Mouse (Mus musculus) neutrophil, adult 5-6 weeks (primary cell): ENCODE results near the gene Tuft1. TPM values are rescaled to one million over a fixed set of nuclear protein-coding genes. Genes with fewer than 3 reads are reported as not detected.
"Not testable (repeated sequence)": the region's sequence is repeated elsewhere in the genome, so short reads cannot be mapped to it uniquely, and the experiment has no call there.

Source experiments
- ATAC-seq: fragments of 151-379, 151-347 bp; 2 replicates; pipeline ENCODE4 v1.8.0; 2017; ENCODE audit warnings: mild to moderate bottlenecking, moderate TSS enrichment; ENCODE audit not compliant: insufficient number of reproducible peaks, poor library complexity, low FRiP score, severe bottlenecking; ENCODE audit errors: extremely low read depth
- total RNA-seq: library from RNA; stranded (forward); fragments of 200-1000 nt; gene quantifications from 2 replicates; pipeline ENCODE4 v1.2.3, GENCODE M21; 2017

Gene Tuft1
- total RNA-seq, 1 experiment from 2014 or later: 4.9 TPM

DNA sequence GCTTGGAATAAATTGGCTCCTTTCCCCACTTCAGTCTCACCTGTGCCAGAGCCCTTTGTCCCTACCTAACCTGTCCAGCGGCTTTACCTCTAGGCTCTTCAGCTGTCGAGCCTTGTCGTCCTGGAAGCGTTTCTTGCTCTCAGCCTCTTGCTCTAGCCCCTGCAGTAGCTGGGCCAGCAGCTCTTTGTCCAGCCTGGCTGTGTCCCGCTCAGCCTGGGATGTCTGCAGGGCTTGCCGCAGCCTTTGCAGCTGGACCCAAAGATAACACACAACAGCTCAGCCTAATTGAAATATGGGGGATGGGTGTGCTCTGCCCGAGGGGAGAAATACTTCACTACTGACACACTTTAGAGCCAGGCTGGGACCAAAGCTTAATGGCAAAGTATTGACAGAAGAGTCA, 7.2 kb upstream of the Tuft1 start:
- ATAC-seq: not testable (repeated sequence)

DNA sequence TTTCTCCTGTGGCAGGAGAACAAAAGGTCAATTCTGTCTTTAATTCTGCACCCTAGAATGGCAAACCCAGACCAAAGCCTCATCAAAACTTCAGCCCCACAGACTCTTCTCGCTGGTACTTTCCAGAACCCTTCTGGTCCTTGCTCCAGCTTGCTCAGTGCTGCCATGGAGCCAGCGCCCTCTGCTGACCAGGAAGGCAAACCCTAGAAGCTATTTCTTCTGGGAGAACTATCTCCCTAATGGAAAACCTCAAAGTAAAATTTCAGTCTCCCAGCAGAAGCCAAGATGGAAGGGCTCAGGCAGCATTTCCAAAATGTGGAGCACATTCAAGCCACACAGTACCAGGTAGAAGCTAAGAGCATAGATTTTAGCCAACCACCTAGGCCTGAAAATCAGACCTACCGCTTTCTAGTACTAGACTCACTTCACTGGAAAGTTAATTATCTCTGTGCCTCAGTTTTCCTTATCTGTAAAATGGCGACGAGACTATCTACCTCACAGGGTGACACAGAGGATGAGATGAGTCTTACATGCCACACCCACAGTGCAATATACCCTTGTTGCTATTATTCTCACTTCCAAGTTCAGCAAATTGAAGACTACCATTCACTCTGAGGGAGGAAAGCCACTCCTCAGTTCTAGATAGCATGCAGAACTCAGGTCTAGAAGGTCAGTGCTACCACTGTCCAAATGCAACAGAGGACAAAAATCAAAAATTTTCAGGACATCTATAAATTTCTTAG, 6.6 kb upstream of the Tuft1 start:
- ATAC-seq: not testable (repeated sequence)

DNA sequence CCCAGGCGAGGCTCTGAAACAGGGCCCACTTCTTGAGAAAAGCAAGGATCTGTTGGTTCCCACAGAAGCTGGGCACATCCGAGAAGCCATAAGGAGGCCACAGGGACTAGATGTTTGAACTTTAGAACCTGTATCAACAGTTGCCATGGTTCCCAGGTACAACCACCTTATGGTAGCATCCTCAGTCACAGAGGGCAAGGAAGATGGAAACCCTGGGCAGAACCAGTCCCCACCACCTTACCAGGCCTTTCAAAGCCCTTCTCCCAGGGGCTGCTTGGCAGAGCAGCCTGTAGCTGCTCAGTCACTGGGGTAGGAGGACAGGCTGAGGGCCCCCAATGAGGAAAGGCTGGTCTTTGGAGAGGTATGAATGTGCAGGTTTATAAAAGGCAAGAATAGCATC, 2.2 kb upstream of the Tuft1 start:
- not testable (repeated sequence) for ATAC-seq

DNA sequence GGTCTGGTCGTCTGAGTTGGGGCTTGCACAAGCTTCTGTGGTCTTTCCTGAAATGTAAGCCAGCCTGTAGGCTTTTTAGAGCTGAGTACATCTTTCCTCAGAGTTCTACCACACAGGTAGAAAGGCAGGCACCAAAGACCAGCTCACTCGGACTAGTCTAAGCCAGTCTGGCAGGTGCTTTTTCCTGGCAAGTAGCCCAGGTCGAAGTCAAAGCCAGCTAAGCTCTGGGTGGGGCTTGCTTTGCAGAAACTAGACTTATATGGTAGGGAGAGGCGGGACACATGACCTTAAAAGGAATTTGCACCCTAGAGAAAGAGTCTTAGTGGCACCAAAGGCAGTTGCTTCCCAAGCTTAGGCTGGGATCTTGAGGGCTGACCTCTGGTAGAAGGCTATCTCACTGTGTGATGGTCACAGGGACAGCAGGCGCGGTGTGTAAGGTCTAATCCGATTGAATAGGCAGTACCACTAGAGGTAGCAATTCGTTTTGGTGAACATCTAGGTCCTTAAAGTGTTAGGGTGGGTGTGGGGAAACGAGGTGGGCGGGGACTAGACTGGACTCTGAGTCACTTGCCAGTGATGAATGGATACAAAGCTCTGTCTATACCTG, 573 bp upstream of the Tuft1 start:
- not testable (repeated sequence) for ATAC-seq

DNA sequence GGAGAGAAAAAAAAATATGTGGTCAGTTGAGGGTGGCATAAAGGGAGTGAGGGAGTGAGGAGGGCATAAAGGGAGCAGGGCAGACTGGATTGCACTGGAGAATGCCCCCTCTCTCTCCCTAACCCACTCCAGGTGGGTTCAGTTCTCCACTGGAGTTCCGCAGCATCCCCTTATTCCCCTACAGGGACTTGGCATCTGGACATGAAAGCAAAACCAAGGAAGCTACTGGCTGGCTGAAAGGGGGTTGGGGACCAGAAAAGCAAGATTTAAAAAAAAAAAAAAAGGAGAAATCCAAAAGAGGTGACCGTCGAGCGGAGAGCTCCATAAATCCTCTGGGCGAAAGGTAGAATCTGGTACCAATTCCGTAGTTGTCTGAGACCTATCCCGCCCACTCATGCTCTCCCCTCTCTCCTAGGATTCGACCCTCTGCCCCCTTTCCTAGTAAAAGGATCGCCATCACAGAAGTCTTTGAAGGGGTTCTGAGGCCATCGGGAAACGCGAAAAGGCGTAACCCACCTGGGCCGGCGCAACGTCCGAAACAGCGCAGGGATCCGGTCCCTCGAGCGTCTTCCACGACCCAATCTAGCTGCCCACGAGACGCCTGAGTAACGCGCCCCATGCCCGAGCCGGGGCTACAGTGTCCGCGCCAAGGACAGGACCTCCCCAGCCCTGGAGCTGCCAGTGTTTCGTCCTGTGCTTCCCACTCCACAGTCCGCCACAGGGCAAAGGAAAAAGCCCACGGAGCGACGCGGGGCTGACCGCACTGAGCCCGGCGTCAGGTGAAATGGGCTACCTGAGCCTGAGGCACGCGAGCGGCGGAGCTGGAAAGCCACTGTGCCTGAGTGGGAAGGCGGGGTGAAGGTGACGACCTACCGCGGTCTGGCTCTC, 576 bp downstream of the Tuft1 start:
- ATAC-seq: not testable (repeated sequence)

DNA sequence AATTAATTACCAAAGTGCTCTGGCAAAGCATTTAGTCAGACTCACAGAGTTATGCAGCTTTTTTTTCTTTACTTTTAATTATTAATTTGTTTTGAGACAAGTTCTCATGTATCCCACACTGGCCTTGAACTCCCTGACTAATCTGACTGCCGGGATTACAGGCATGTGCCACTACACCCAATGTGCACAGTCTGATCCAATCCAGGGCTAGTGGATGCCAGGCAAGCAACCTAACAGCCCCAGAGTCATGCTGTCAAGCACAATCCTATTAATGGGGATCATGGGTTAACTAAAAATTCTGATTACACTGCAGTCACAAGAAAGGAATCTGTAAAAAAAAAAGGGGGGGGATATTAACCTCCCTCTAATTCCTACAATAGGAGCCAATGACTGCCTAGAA, 4.7 kb downstream of the Tuft1 start:
- not testable (repeated sequence) for ATAC-seq

DNA sequence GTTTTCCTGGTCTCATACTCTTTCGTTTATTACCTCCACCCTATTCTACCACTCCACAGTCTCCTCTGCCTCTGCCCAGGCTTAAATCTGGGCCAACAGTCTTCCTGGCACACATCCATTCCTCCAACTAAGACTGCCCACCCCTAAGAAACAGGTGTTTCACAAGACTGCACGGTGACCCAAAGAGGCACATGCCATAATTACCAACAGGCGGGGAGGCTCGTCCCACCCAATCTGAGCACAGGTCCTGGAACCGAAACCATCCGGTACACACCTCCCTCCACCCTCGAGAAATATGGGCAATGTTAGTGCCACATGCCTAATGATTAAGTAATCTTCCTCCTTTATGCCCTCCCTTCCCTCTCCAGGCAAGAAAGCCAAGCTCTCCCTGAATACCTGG, 8.3 kb downstream of the Tuft1 start:
- no peak for ATAC-seq

DNA sequence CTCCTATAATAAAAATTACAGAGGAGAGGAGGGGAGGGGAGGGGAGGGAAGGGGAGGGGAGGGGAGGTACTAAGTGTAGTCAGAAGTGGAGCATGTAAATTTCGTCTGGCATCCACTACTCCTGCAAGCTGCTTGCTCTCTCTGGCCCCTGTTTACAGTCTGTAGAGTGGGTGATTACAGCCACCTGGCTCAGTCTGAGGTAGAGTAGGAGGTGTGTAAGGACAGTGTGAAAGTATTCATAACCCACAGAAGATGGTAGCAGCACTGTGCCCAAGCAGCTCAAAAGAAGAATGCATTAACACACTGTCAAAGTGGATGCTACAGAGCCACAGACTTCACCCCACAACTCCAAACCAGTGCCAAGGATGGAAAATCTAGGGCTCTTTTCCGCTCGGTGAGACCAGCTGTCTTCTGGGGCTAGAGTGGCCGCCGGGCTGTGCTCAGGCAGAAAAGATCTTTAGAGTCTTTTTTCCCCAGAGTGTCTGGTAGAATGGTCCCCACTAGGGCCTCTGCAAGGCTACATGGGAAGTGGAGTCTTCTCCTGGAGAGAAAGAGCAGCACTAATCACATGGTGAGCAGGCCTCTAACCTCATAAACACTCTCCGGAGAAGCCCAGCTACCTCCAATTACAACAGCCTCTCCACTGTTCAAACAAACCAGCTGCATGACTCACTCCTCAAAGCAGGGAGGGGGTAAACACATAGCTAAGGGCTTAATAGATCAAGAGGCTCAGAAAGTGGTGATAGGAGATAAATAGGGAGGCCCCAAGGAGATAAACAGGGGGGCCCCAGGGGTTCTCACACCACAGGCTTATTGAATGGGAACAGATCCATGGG, 9.7 kb downstream of the Tuft1 start:
- no peak for ATAC-seq

DNA sequence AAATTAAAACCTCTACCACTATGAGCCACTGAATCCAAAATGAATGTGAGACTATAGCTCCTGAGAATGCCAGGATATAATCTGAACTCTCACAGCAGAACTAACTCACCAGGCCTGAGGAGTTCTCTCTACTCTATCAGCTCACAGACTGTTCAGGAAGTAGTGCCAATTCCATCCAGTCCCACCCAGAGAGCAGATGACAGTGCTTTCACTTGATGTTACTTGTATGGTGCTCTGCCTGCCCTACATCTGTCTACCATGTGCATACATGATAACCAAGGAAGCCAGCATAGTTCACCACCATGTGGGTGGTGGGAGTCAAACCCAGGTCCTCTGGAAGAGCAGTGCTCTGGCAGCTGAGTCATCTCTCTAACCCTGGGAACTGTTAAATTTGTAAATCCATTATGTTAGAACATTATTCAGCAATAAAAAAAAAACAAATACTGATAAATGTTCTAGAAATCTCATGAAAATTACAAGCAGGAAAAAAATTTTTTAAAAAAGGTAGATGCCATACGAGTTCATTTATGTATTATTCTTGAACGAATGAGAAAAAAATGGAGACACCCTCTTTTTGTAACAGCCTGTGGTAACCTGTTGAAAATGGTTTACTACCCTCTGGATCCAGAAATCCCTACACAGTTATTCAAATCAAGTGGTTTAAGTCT, 16.0 kb downstream of the Tuft1 start, which contains the start of gene Gm10972:
TSS of gene Gm10972 (plus strand) at position 618 of the 668 bp plus-strand sequence.
- not testable (repeated sequence) for ATAC-seq

DNA sequence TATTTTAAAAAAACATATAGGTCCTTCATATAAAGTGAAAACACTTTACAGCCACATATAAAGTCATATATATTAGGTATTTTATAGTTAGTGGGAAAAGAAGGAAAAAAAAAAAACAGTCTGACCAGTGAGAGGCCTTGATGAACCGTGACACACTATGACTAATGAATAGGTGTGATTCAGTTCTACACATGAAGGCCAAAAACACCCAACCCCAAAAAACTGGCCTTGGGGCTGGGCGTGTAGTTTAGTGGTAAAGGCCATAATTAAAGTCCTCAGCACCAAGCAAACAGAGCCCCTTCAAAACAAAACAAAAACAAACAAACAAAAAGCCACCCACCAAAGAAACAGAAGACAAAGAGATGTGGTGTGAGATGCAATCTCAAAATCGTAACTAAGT, 28.8 kb downstream of the Tuft1 start:
- no peak for ATAC-seq

DNA sequence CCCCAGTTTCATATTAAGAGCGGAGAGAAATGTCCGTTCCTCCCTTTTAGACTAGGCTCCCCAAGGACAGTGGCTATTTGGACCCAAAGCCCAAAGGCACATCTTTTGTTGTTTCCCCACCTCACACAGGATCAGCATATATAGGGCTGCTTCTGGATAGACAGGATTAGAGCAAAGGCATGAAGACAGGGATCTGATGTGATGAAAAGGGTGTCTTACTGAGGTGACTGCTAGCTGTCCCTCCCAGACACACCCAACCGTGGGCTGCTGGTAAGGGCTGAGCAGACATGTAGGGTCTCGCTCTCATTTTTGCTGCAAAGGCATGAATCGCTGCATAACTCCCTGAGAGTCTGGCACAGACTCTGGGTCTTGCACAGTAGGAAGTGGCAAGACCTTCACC, 30.0 kb downstream of the Tuft1 start:
- no peak for ATAC-seq

DNA sequence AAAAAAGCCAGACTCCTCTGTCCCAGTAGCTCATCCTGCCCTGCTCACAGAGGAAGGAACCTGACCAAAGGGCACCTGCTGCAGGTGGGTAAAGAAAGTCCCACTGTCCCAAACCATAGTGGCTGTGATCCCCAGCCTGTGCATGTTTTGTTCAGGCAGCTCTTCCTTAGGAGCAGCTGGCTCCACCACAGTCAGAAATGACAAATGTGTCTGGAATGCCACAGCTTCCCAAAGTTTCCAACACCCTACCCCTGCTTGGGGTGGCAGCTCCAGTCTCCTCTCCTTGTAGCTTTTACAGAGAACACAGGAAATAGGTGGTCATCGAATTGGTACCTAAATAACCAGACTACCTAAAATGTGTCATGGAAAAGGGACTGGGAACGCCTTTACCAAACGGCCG, 34.4 kb downstream of the Tuft1 start:
- ATAC-seq: no peak

DNA sequence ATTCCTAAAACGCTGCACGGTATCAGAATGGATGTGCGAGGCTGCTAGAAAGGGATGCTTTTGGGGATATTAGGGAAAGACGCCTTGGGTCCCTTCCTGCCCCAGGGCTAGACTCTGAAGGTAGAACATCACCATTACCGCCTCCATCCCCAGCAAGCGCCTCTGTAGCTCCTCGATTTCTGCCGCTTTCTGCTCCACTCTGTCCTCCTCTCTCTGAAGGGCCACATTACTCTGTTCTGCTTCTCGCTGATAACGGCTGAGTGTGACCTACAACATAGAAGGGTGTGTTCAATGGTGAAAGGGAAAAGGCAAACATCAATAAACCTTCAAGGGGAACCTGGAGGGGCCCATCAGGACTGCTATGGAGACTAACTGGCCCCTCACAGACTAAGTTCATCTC, 36.1 kb downstream of the Tuft1 start:
- no peak for ATAC-seq

DNA sequence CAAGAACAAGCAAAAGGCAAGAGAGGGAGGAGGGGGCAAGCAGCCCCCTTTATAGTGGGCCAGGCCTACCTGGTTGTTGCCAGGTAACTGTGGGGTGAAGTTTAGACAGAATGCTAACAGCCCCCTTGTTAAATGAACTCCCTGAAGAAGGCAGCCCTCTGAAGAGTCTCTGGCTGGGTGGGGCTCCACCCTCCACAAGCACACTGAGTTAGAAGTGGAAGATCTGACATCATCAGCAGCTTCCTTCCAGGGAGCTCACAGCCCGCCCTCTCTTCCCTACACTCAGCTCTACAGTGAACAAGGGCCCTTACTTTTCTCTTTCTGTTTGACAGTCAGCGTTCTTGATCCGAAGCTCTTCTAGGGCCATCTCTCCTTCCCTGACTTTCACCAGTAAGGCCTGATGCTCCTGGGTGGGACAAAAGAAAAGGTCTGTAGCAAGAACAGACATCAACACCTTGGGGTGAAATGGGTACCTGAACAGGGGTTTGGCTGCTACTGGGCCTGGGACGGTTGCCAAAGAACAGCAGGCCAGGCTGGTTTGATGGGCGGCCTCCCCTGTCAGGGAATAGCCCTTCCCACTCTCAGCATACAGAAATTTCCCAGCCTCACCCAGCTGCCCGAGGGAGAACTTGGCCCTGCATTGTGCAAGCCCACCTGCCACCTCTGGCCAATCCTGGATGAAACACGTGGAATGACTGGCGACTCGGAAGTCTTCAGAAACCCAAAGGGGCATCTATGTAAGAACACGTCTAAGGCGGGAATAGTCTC, 36.7 kb downstream of the Tuft1 start:
- ATAC-seq: no peak

DNA sequence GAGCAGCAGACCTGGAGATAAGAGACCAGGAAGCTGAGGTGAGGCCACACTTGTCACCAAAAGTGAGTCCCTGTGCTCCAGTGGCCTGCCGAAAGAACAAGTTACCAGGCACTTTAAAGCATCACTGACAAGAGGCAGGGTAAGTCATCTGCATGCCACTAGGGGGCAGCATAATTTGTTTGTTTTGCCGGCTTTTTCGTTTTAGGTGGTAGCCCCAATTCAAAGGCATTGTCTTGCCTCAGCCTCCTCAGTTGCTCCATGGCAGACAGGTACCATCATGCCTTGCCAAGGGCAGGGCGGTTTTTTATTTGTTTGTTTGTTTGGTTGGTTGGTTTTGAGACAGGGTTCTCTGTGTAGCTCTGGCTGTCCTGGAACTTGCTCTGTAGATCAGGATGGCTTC, 42.0 kb downstream of the Tuft1 start:
- ATAC-seq: no peak

DNA sequence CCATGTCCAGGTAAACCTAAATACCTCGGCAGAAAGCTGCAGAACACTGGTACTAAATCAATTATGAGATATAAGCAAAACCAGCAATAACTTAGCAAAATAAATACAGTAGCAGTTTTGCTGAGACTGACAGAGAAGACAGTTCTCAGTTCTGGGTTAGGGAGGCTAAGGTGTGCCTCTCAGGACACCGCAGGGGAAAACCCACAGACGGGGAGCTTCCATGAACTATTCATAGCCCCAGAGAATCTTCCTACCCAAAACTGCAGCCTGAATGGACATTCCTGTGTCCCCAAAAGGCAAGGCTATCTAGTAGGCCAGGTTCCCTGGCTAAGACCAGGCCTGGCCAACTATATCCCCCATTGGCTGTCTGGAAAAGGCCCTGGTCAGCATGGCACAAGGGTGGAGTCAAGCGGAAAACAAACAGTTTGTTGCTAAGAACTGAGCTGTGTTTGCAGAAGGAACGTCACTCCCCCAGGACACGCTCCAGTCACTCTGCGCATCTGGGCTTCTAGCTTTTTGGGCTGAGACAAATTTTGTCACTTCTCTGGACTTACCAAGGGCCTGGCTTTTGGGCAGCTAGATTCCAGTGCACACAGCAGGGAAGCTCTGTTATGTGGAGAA, 45.3 kb downstream of the Tuft1 start:
- no peak for ATAC-seq

DNA sequence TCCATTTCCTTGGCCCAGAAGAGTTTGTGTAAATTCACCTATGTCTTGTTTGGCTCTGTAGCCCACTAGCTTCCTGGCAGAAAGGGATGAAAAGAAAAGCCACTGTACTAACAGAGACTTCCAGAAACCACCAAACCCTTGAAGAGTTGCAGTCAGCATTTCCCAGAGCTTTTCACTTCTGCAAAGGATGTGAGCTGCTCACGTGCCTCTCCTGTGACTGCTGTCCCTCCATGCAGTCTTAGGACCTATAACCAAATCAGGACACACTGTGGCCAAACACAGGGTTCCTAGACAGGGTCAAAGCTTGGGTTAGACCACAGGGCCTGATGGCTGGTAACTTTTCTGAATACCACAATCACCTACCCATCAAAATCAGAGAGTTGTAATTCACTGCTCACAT, 46.4 kb downstream of the Tuft1 start:
- ATAC-seq: no peak
